Mouse (Mus musculus): ENCODE results near the gene Pold1.

DNA sequence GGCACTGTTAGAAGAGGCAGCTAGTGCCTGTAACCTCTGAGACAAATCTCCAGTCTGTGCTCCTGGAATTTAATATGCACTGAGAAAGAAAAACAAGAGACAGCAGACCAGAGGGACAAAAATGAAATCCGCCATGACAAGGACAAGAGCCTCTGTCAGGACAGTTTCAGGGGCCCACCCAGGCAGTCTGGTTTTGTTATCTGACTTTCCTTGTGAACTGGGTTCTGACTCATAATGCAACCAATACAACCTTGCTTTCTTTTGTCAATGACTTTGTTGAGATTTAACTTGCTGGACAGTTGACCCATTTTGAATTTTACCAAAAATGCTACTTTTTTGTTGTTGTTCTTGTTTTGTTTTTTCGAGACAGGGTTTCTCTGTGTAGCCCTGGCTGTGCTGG lies 9.0 kb upstream of the Pold1 start:
- TF ChIP-seq CTCF (IDR thresholded peaks at IDR 0.05; ENCODE audit: low read depth, low read length) (no peak), POLR2A (IDR thresholded peaks at IDR 0.05; ENCODE audit: extremely low read depth, insufficient read depth, low read length) (no peak)
